Mouse (Mus musculus): ENCODE results near the gene Sspn.

The Sspn gene

DNA sequence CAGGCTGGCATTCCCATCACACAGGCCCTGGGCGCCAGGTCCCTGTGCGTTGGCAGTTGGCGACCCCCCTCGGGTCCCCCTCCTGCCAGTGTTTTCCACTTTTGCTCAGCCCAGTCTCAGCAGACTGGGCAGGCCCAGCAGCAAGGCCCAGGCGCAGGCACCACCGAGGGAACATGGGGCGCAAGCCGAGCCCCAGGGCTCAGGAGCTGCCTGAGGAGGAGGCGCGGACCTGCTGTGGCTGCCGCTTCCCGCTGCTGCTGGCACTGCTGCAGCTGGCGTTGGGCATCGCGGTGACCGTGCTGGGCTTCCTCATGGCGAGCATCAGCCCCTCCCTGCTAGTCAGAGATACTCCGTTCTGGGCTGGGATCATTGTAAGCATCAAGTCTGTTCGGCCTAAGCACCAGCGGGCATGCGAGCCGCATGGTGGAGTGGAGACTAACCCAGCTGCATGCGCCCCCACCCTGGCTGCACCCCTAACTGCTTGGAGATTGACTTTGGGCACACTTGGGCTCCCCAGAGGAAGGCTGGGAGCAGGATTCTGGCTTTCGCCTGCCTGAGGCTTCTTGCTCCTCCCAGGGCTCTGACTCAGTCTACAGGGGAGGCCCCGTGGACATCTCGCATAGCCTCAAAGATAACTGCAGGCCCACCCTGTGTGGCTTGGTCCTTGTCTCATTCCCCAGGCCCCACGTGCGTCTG is 2.7 kb downstream of the Sspn start:
- peak; percentile 27 for DNase-seq (ENCODE audit: low spot score)

DNA sequence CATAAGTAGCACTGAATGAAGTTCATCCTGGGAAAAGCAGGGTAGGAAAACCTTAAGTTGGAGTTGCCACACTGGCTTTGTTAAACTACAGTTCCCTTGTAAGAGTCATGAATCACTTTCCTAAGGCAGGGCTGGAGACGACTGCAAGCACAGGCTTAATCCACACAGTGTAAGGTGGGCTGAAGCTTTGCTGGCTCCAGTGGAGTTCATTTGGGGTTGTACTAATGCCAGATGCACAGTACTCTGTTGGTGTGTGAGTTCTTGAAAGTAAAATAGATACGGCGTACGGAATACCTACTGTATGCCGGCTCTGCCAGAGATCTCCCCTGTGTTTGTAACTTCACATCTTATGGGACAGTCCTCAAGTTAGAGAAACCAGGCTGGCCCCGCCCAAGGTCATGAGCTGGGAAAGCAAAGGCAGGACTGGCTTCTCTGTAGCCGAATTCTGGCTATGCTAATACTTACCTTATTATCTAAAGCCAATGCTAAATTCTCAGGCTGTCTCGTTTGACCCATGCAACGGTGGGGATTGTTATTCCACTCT is 3.3 kb downstream of the Sspn start:
- DNase-seq (ENCODE audit: low spot score): no peak

DNA sequence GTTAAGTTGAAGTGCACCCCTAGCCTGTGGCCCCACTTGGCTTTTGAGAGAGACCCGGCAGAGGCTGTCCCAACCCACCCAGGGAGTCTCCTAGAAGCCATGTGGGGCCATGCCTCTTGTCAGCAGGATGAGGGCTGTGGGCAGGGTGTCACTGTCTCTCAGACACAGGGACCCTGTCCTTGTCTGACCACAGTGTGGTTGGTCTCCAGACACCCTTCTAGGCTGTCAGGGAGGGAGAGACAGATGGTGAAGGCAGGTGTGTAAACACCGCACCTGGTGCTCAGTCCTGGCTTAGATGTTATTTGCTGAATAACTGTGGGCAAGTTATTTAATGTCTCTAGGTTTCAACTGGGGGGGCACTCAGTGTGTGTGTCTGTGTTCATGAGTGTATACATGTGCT is 4.5 kb downstream of the Sspn start:
- DNase-seq (ENCODE audit: low spot score): no peak

DNA sequence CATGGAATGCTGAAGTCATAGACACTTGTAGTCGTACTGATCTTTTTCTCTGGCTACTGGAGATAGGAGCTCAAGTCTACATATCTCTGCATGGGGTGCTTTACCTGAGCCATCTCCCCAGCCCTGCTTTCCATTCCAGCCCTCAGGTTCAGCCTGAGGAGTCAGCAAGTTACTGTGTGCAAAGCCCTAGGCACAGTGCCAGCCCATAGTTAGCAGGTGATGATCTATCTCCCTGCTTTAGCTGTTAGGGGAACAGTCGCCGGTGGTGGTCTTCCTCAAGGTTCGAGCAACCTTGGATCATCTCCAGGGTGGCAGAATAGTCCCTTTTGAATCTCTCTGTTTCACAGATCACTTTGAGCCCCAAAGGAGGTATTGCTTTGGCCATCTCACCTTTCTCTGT is 5.1 kb downstream of the Sspn start:
- DNase-seq (ENCODE audit: low spot score): no peak

DNA sequence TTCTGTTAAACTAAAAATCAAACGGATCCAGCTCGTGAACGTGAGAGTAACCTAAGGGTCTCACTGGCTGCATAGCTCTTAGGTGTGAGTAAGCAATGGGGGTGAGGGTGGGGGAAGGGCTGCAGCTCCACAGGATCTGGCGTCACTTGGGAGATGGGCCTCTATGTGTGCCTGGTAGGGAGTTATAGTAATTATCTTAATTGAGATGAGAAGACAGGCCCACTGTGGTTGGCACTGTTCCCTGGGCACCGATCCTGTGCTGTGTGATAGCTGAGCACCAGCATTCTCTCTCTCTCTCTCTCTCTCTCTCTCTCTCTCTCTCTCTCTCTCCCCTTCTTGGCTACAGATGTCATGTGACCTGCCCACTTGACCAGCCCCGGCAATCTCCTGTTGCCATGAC is 9.4 kb downstream of the Sspn start:
- no peak for DNase-seq (ENCODE audit: low spot score)

DNA sequence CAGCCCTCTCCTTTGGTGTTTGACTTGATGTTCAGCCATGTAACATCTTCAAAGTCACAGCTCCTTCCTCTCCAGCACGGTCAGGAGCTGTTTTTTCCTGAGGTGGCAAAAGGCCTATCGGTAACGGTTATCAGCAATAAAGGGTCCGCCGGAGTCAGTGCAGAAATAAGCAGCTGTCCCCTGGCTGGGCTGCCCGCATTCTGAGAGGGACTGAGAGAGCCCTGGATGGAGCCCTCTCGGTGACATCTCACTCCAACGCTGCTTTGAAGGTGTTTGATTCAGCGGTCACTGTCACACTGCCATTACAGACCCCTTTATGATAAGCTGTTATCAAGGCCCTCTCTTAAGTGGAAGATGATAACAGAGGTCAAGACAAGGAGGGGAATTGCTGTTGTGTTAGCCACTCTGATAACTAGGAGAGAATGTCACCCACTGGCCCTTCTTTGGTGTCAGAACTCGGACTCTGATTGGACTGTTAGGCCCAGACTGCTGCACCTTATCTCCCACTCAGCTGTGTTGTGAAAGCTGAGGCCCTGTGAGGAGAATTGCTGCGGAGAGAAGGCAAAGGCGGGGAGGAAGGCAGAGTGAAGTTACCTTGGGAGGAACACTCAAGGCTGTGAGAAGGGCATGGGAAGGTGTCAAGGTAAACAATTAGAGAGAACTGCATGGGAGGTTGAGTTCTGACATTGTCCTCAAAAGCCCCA is 11.0 kb downstream of the Sspn start:
- no peak for DNase-seq (ENCODE audit: low spot score)

DNA sequence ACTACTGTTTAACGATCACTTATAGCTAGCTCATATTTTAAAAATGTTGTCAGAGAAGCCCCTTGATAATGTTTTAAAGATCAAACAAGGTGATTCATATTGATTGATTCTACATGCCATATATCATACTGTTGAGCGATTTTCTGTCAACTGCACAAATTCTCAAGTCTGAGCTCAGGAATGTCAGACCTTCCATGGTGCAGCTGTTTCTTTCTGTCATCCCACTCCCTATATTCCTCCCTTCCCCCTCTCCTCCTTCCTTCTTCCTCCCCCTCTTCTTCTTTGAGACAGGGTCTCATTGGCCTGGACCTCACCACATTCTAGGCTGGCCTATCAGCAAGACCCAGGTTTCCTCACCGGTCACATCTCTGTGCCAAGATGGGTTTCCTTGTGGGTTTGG is 12.0 kb downstream of the Sspn start:
- no peak for DNase-seq (ENCODE audit: low spot score)

DNA sequence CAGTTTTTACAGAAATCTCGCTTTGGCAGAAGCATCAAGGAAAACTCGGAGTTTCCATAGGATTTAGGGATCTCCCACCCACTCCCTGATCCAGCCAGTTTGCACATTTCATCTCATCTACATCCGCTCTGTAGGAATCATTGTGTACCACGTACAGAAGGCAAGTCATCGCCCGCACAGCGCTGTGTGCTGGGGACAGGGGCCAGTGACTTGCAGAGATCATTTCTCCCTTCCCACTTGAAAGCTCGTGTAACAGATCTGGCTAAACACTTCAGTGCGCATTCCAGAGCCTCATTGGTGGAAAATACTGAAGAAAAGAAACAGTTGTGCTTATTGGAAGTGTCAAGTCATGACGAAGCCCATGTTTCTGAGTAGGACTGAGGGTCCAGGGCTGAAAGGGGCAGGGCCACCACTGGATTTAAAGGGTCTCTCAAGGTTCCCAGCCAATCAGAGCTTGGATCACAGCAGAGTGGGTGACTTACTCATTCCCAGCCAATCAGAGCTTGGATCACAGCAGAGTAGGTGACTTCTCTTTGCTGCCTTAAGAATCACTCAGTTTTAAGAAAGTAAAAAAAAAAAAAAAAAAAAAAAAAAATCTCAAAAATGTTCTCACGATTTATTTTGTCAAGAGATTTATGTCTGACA is 14.4 kb downstream of the Sspn start:
- DNase-seq (ENCODE audit: low spot score): no peak

DNA sequence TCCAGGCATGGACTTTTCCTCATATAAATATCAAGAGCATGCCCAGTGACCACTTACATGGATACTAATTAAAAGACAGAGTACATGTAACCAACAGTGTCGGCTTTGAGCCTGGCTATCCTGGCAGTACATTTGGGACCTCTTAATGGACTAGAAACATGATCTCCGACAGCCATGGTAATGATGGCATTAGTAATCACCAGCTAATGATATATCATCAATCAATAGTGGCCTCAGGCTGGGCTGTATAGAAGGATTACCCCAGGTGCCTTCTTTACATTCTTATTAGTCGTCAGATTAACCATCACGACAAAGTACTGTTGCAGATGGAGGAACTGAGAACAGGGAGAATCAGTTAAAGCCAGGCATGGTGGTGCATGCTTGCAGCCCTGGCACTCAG is 17.6 kb downstream of the Sspn start:
- DNase-seq (ENCODE audit: low spot score): no peak

DNA sequence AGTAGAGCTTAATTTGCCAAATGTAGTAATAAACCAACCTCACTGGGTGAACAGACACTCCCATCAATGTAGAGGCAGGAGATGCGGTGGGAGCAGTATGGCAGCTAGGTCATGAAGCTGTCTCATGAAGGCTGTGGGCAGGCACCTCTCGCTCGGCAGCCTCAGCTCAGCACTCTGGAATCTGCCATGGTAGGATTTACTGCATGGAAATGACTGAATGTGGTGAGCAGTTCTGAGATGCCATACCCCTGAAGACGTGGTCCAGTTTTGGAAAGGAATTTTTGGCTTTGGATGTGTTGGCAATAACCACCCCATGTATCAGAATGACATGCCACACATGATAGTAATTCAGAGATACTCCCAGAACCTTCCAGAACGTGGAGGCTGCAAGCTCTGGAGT is 19.2 kb downstream of the Sspn start:
- DNase-seq (ENCODE audit: low spot score): no peak

DNA sequence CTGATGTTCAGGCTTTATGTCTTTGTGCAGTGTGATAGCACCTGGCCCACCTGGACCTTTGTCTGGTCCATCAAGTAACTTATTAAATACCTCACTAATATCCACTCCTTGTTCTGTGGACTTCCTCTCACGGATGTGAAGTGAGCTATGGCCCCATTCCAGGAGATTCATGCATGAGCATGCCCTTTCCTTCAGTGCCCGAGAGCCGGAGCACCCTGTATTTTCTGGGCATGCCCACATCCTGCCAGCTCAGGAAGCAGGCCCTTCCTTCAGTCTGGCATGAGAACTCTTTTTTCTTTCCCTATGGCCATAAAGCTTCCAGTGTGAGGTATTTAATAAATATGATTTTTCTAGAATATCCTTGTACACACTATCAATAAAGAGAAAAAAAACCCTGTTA is 21.2 kb downstream of the Sspn start:
- no peak for DNase-seq (ENCODE audit: low spot score)

DNA sequence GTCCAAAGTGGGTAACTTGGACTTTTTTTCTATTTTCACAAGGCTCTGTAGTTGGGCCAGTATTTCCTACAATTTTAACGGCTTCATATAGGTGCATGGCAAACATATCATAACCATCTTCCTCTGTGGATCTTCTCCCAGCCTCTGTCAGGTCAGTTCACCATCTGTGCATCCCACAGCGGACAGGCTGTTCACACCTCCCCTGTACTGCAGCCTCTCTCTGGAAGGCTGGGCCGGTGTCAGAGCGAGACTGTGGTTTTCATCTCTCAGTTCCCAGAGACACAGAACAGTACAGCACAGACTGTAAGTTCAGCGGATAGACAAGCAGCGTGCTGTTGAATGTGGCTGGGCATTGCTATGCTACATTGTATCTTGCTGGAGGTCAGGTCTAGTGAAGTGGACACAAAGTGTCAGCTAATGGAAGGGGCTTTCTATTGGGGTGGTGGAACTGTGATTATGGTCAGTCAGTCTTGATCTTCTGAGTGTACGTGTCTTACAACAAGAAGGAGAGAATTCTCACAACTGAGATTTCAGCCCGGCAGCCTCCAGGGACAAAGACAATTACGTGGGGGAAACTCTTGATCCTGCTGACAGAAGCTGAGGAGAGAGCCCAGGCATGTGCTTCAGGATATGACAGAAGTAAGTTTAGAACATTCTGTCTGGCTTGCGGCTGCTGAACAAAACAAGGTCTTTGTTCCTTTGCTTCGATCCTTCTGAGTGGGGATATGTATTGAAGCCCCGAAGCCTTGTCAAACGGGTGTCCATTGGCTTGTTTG is 21.9 kb downstream of the Sspn start:
- no peak for DNase-seq (ENCODE audit: low spot score)

DNA sequence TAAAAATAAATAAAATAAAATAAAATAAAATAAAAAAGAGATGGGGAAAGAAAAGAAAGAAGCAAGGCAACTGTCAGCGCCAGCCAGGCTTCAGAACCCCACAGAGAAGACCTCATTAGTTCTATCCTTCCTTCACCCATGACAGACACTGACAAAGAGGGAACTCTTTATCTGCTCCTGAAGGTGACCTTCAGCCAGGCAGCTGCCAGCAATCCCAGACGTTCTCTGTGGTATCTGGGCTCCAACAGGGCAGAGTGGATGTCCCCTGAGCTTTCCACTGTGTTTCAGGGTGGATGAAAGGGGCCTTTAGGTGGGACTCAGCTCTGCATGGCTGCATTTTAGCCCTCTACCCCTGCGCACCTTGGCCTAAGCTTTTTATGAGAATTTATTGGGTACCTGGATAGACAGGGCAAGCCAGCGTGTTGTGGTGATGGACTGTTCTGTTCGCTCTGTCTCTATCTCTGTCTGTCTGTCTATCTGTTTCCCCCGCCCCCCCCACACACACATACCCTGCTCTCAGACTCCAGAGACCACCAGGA is 26.1 kb downstream of the Sspn start:
- DNase-seq (ENCODE audit: low spot score): no peak

DNA sequence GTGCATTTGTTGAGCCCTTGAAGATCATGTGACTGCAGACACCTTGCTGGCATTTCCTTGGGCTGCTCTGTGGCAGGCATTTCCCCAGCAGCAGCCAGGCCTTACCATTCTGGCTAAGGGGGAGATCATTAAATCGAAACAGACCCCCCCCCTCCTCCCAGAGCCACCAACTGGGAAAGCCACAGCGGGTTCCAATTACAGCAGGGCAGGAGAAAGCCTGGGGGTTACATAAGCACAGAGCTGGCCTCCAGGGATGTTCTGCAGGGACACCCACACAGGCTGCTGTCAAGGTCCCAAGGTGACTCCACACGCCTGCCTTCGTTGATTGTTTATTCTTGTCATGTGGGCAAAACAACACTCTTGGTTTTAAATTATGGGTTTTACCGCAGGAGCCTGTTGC is 26.6 kb downstream of the Sspn start:
- DNase-seq (ENCODE audit: low spot score): no peak

DNA sequence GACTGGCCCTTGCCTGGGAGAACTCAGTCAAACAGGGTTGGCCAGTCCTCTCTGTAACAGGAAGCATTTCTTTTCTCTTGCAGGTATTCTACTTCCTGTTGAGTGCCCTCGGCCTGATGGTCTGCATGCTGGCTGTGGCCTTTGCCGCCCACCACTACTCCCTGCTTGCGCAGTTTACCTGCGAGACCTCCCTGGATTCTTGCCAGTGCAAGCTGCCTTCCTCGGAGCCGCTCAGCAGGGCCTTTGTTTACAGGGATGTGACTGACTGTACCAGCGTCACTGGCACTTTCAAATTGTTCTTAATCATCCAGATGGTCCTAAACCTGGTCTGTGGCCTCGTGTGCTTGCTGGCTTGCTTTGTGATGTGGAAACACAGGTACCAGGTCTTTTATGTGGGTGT is 29.6 kb downstream of the Sspn start:
- no peak for DNase-seq (ENCODE audit: low spot score)

DNA sequence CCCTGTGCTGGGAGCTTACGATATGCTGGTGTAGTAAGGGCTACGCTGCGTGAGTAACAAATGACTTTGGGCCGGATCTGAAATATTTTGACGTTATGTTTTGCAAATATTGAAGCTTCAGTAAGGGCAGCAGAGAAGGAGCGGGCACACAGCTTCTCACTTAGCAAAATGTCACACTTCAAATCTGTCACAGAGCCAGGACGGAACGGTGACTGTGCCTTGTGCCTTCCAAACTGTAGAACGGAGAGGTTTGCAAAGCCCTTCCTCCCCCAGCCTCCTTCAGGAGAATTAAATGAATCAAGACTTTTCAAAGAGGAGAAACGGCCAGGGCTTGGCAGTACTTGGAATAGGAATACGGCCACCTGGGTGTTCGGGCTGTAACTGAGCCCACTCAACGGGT is 32.5 kb downstream of the Sspn start:
- no peak for DNase-seq (ENCODE audit: low spot score)

DNA sequence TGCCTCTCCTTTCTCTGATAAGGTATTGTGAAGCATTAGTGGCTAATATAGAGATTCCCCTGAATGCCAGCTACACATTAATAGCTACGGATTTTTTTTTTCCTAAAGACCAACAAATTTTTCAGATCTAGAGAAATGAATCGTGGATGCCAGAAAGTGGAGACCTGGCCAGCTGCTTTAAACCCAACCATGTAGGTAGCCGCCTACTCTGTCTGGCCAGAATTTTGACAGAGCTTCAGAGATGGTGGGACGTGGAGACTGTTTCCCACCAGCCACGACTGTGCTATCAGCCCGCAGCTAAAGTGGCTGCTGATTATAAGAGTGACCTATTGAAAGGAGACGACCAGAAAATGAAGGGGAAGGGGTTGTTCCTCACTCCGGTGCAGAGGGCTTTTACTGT is 36.3 kb downstream of the Sspn start:
- DNase-seq (ENCODE audit: low spot score): no peak

DNA sequence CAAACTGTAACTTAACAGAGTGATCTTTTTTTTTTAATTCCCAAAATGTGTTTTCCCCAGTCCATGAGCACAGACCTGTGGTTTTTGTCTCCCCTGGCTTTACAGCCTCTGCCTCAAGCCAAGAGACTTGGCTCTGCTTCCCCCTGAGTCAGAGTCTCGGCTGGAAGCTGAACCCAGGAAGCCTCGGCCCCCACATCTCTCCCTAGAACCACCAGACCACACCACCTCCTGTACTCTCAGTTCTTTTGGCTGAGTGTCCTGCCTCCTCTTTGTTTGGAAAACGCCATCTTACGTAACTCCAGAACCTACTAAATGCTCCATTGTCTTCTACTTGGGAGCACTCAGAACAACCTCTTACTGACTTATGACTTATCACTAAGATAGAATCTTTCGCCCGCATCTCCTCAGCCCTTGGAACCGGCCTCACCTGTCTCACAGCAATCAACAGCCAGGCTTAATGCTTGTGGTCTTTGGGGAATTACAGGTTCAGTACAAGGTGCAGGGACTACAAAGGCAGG is 36.9 kb downstream of the Sspn start:
- DNase-seq (ENCODE audit: low spot score): no peak

DNA sequence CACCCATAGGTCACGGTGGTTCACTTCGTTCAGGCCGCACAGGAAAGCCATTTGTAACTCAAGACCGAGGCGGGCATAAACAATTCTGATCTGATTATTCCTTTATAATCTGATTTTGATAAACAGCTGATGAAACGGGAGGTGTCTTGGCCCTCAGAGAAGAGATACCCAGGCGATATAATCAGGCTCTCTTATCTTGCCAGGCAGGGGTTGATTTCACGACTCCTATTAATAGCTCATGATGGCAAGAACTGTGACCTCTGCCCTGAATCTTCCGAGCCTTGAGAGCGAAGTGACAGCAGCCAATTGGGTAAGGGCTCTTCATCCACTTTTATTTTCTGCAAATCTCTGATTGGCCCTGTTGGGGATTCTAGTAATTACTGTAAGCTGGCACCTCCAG is 37.4 kb downstream of the Sspn start:
- no peak for DNase-seq (ENCODE audit: low spot score)

DNA sequence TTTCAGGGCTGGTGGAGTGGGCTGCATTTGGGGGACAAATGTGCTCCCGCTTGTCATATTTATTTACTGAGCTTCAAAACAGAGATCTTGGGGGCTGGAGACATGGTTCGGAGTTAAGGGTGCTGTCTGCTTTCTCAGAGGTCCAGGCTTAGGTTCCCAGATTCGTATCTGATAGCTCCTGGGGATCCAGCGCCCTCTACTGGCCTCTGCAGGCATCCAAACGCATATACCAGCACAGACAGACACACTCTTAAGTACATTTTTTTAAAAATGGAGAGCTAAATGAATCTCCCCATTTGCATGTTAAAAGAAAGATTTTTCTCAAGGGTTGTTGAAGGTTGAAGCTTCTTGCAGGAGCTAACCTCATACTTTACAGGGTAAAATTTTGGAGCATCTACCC is 38.1 kb downstream of the Sspn start:
- no peak for DNase-seq (ENCODE audit: low spot score)

DNA sequence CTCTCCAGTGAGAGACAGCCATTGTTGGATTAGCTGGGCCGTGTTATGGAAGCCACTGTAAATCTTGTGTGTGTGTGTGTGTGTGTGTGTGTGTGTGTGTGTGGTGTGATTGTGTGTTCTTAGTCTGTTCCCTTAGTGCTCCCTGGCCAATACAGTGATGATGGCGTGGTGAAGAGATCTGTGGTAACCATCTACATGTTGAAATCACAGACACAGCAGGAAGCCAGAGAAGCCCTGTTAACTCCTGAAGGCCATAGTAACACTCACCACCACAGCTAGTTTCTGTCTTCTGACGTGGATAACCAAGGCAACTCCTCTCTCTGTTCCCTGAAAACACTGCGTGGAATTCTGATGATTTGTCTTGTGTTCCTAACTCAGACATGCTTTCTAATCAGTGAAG is 40.7 kb downstream of the Sspn start:
- no peak for DNase-seq (ENCODE audit: low spot score)

DNA sequence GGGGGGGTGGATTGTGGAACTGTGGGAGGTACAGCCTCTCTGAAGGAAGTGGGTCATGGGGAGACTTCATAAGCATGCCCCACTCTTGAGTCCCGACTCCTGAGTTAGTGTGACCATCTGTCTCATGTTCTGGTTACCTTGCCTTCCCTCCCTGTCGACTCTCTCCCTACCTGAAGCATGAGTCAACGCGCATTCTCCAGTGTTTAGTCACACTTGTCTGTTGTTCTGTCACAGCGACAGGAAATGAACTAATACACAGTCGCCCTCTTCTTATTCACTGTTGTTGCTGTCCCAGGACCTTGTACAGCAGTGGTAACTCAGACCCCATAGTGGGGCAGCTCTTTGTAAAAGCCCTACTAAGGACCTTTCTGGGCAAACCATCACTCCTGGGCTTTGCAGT is 41.4 kb downstream of the Sspn start:
- no peak for DNase-seq (ENCODE audit: low spot score)
